Mouse (Mus musculus): ENCODE data around the gene Slc39a11.

Gene Slc39a11

GRCm38 (mm10) chr11:113382674-113383571 is 267.0 kb downstream of the Slc39a11 start:
- DNase-seq, result no peak

- no peak for DNase-seq
These were observed 268.3 kb downstream of the Slc39a11 start for GRCm38 (mm10) chr11:113381550-113381949.

DNA sequence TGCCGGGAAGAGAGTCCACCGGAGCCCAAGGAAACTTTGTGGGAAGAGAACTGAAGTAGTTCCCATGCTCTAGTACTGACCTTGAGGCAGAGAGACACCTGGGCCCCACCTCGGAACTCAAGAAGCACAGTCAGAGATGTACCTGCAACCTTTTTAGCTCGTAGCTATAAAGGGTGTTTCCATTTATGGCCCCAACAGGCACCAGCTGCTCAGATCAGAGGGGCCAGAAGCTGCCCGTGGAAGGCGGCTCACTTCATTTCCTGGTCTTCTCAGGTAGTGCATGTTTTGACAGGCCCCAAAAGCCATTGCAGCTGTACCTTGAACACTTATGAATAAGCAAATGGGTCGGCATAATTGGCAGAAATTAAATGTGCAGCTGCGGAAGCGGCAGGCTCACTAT is 271.0 kb downstream of the Slc39a11 start:
- DNase-seq, result no peak

DNA sequence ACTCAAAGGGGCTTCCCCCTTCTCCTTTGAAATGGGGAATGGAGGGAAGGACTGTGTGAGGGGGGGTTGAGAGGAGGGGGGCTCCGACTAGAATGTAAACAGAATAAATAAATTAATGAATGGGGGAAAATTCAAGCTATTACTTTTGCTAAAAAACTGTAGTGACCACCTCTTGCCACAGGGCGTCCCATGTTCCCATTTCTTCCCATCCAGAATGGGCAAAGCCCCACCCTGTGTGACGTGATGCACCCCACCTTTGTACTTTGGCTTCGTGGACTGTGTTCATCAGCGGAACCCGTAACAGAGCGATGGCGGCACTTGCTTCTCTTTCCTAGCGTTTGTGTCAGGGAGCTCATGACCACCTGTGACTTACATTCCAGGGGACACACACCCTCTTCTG is 273.8 kb downstream of the Slc39a11 start:
- DNase-seq, result no peak

DNA sequence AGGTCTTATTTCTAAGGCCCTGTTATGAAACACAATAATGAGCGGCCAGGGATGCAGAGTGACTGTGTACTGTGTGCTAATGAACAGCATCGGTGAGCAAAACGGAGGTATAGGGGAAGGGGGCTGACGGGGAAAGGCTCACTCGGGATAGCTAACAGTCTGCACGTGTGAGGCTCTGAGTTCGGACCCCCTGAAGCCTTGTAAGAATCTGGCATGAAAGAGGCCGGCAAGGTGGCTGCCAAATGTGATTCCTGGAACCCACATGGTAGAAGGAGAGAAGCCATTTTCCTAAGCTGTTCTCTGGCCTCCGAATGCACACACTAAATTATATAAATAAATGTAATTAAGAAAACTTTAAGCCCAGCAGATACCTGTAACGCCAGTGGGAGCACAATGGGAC is 276.0 kb downstream of the Slc39a11 start:
- DNase-seq, result no peak

- no peak for DNase-seq
These were observed 276.5 kb downstream of the Slc39a11 start for GRCm38 (mm10) chr11:113373331-113373730.

- no peak for DNase-seq
These were observed 281.8 kb downstream of the Slc39a11 start for GRCm38 (mm10) chr11:113368046-113368445.

DNA sequence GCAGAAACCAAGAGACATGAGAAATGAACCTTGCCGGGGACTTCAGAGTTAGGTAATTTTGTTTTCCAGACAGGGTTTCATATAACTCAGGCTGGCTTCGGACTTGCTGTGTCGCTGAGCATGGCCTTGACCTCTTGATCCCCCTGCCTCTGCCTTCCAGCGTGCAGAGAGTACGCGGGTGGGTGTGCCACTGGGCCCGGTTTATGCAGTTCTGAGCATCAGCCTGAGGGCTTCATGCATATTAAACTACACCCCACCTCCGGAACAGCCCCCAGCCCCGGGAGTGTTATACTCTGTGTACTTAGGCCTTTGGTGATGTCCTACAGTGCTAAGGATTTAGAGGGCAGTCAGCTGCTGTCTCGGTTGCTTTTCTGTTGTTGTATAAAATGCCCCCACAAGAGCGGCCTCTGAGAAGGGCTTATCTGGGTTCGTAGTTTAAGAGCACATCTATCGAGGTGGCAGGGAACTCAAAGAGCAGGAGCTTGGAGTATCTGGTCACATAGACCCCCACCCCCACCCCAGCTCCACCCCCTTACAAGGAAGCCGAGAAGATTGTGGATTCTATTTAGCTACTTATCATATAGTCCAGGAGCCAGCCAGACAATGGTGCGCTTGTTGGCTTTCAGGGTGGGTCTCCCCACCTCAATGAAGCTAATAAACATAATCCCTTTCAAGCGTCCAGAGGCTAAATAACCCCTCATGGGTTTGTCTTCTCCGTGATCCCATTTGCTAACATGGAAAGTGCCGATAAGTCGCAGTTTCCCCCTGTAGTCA is 283.4 kb downstream of the Slc39a11 start:
- DNase-seq, result no peak

DNA sequence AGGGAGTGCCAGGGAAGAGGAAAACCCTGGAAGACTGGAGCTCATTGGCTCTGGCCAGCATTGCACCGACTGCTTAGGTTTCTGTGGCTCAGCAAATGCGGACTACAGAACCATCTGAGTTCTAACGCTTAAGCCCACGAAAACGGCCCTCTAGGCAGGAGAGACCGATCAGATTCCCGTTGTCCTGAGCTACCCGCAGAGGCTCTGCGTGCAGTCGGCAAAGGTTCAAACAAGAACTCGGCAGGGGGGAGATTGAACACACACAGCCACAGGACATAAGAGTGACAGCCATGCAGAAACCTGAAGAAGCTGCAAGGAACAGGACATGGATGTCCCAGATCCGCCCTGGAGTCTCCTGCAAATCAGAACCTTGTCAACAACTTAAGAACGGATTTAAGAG is 286.1 kb downstream of the Slc39a11 start:
- DNase-seq, result no peak

GRCm38 (mm10) chr11:113362617-113363016 is 287.3 kb downstream of the Slc39a11 start:
- no peak for DNase-seq

GRCm38 (mm10) chr11:113360049-113360835 is 289.6 kb downstream of the Slc39a11 start:
- DNase-seq, result no peak

DNA sequence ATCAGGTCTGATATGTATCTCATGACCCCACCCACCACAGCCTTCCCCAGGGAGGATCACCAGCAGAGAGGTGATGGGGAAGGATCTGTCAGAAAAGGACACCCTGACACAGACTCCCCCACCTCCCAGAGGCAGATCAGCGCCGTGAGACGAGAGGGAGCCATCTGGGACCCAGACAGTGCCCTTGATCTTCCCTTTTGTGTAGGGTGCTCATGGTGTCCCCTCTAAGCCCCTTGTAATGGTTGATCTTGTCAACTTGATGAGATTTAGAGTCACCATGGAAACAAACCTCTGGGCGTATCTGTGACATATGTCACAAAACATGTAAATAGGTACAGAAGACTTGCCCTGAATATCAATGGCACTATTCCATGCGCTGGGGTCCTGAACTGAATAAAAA is 293.9 kb downstream of the Slc39a11 start:
- no peak for DNase-seq

DNA sequence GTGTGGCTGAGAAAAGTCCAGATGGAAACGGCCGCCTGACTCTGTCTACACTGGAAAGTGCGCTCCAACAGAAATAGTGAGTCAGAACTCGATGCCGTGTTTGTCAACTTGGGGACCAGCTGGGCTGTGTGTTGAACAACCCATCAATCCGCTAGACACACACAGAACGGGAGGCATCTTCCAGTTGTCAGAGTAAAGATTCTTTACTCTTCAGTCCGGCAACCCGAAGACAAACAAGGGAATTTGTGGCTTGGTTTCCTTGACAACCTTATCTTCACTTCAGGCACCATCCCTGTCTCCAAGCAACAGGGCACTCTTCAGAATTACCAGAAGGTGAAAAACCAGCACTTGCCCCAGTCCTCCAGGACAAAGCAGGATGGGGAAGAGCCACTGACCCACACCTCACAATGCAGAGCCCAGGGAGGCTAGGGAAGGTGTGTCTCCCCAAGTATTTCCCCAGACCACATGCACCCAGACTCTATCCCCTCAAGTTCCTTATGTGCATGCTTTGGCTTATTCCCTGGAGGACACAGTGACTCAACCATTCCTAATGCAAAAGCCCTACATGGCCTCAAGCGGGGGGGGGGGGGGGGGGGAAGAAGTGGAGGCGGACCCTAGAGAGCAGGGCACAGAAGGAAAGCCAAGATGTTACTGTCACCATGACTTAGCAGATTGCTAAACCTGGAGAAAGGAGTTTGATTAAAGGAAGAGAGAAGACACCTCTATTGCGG is 297.6 kb downstream of the Slc39a11 start:
- DNase-seq, result no peak

- DNase-seq, result no peak
These were observed 299.3 kb downstream of the Slc39a11 start for GRCm38 (mm10) chr11:113350583-113350982.

GRCm38 (mm10) chr11:113346895-113347514 is 302.9 kb downstream of the Slc39a11 start:
- no peak for DNase-seq

GRCm38 (mm10) chr11:113339770-113340169 is 310.1 kb downstream of the Slc39a11 start:
- no peak for DNase-seq

DNA sequence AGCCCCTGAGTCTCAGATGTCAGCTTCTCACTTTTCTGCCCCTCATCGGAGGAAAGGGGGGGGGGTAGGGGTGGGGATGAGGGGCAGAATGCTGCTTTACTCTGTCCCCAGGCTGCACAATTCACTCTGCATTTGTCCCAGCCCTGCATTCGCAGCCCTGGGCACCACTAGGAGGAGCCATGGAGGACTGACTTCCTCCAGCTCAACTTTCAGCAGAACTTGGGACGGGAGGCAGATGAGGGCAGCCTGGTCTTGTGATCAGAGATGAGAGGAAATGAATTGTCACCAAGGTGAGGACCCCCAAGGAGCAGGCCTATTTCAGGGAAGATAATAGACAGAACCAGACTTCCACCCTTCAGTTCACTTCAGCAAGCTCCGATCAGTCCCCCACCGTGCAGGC is 311.3 kb downstream of the Slc39a11 start:
- DNase-seq, result no peak

GRCm38 (mm10) chr11:113335706-113336105 is 314.2 kb downstream of the Slc39a11 start:
- DNase-seq, result no peak

DNA sequence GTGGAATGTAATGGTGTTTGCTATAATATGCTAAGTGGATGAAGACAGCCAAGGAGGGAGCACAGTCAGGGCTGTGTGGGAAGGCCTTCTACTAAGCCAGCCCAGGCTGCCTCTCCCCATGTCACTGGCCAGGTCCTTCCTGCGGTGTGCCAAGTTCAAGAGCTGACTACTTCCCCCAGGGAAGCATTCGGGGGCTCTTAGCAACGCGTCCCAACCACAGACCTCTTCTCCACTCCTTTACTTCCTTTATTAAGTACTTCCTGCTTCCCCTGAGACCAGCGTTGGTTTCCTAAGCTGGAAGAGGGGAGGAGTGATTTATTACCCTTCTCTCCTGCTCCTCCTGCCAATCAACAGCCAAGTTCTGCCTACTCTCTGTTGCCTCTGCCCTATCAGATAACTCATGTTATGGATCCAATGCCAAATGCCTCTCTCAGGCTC is 315.4 kb downstream of the Slc39a11 start:
- DNase-seq, result peak; percentile 52 to 60

DNA sequence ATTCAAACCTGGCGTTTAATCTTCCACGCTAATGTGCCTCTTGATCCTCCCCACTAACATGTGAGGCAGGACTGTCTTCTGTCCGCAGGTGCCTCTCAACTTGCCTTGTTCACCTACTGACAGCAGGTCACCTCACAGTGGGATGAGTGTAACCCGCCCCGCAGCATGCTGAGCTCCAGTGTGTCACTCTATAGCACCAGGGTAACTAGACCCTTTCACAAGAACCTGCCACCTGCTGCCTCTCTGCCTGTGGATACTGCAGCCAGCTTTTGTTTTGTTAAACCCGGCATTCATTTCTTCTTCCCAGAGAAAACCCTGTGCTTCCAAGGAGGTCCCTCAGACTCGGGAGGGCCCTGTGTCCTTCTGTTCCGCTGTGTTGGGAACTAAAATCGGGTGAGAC is 316.3 kb downstream of the Slc39a11 start:
- no peak for DNase-seq

DNA sequence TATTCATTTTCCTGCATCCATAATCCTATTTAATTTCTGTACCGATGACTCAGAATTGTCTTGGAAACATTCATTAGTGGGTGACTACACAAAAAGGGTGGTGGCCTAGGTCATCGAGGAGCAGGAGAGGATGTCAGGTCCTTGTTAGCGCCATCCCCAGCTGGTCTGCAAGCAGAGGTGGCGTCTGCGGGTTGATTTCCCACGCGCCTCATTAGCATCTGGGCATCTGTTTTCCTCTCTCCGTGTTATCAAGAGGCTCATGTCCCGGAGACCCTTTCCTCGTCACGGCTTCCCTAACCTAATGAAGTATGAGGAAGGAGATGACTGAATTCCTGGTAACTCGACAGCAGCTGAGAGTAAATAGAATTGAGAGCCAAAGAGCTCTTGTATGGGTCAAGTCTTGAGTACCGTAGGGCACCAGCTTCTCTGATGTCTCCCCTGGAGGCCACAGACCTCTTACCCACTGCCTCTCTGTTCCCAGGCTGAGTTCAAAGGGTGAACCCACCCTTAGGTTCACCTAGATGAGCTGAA is 319.8 kb downstream of the Slc39a11 start:
- DNase-seq, result no peak

Data from lung, postnatal 4 days (tissue).